Mouse (Mus musculus) mesoderm, embryonic 11.5 days (tissue): ENCODE results near the gene Trim34b.
"Not testable (repeated sequence)": the region's sequence is repeated elsewhere in the genome, so short reads cannot be mapped to it uniquely, and the experiment has no call there.

Source experiments
- DNase-seq: peaks from one replicate; pipeline ENCODE4 v3.0.0-alpha.2; 2012; ENCODE audit warnings: low read depth, low spot score

Gene Trim34b

GRCm38 (mm10) chr7:104329171-104329570, at the start of gene Trim34b:
TSS of gene Trim34b (plus strand) at chr7:104329471.
- not testable (repeated sequence) for DNase-seq

- DNase-seq = not testable (repeated sequence)
Observed at GRCm38 (mm10) chr7:104287576-104288443, 41.5 kb upstream of the Trim34b start, which contains the start of gene Trim5. TSS of gene Trim5 (minus strand) at chr7:104288094.

- DNase-seq = no peak
Observed at GRCm38 (mm10) chr7:104290641-104291040, 38.6 kb upstream of the Trim34b start.

- no peak for DNase-seq
Observed at GRCm38 (mm10) chr7:104291638-104292400, 37.5 kb upstream of the Trim34b start.

GRCm38 (mm10) chr7:104314796-104315353, 14.4 kb upstream of the Trim34b start:
- DNase-seq = no peak

- not testable (repeated sequence) for DNase-seq
Observed at GRCm38 (mm10) chr7:104315369-104316080, 13.7 kb upstream of the Trim34b start, which contains the start of gene Trim12a. TSS of gene Trim12a (minus strand) at chr7:104315466.

GRCm38 (mm10) chr7:104322028-104322427, 7.2 kb upstream of the Trim34b start:
- no peak for DNase-seq

- not testable (repeated sequence) for DNase-seq
Observed at GRCm38 (mm10) chr7:104335547-104335946, 6.3 kb downstream of the Trim34b start.

GRCm38 (mm10) chr7:104340744-104341143, 11.5 kb downstream of the Trim34b start:
- not testable (repeated sequence) for DNase-seq

GRCm38 (mm10) chr7:104348043-104348442, 18.8 kb downstream of the Trim34b start:
- DNase-seq = not testable (repeated sequence)

GRCm38 (mm10) chr7:104352717-104353599, 23.7 kb downstream of the Trim34b start, which contains the start of gene Trim12c:
TSS of gene Trim12c (minus strand) at chr7:104353362.
- DNase-seq = peak; percentile 72

GRCm38 (mm10) chr7:104353600-104353967, 24.3 kb downstream of the Trim34b start:
- no peak for DNase-seq

GRCm38 (mm10) chr7:104366339-104366738, 37.1 kb downstream of the Trim34b start:
- DNase-seq = no peak

- DNase-seq = no peak
Observed at GRCm38 (mm10) chr7:104369736-104370414, 40.6 kb downstream of the Trim34b start, which contains the start of gene Trim30b. TSS of gene Trim30b (minus strand) at chr7:104369884.
